Mouse (Mus musculus) cortical plate, adult 2 months (tissue): ENCODE measurements at regions not wholly inside any gene's neighbourhood (a gene's known extent, or its start where the extent isn't known, plus 50 kb on each side); places are given as distances from the start of the nearest gene placed in this dataset.

Source experiments
- H3K27ac ChIP-seq: fragments of 200-500 bp; 2 replicates; pipeline ENCODE4 v1.5.1; 2012; ENCODE audit warnings: low read length, control low read depth, inconsistent platforms; ENCODE audit not compliant: insufficient read depth
- H3K4me1 ChIP-seq: fragments of 200-500 bp; 2 replicates; pipeline ENCODE4 v1.6.1; 2011; ENCODE audit warnings: low read length; ENCODE audit not compliant: control insufficient read depth, insufficient read depth
- H3K4me3 ChIP-seq: fragments of 200-500 bp; 2 replicates; pipeline ENCODE4 v1.5.1; 2011; ENCODE audit warnings: mild to moderate bottlenecking, low read length, control low read depth; ENCODE audit not compliant: insufficient read depth
- CTCF ChIP-seq: fragments of 200-500 bp; IDR thresholded peaks from 2 replicates; pipeline ENCODE4 v1.5.1; 2011; ENCODE audit warnings: mild to moderate bottlenecking, control low read depth, low read length; ENCODE audit not compliant: insufficient read depth; ENCODE audit errors: extremely low read depth
- POLR2A ChIP-seq: fragments of 200-500 bp; IDR thresholded peaks from 2 replicates; pipeline ENCODE4 v1.6.1; 2011; ENCODE audit warnings: mild to moderate bottlenecking, low read length, control low read depth; ENCODE audit not compliant: insufficient read depth; ENCODE audit errors: extremely low read depth

- Histone ChIP-seq H3K27ac (no peak overlapping the region), H3K4me1 (no peaks in the 10 kb centered on the region), H3K4me3 (no peak overlapping the region)
- TF ChIP-seq CTCF (no peak), POLR2A (no peak)
Measured at GRCm38 (mm10) chr4:54128717-54129698, 303.2 kb downstream of the Tmem38b start.

- TF ChIP-seq POLR2A (no peak), CTCF (no peak)
- Histone ChIP-seq H3K27ac (no peak overlapping the region), H3K4me3 (no peak overlapping the region)
Measured at GRCm38 (mm10) chr4:54156146-54156545, 330.3 kb downstream of the Tmem38b start.

GRCm38 (mm10) chr4:54161337-54161993 is 335.6 kb downstream of the Tmem38b start:
- H3K4me3 ChIP-seq = no peak overlapping the region
- no peak overlapping the region for H3K27ac ChIP-seq
- TF ChIP-seq CTCF (no peak), POLR2A (no peak)
- no peaks in the 10 kb centered on the region for H3K4me1 ChIP-seq

More at GRCm38 (mm10) chr4:54156146-54156545, 330.3 kb downstream of the Tmem38b start:
- H3K4me1 ChIP-seq = no peaks in the 10 kb centered on the region

- no peak for TF ChIP-seq POLR2A
- TF ChIP-seq CTCF = no peak
- Histone ChIP-seq H3K4me3 (no peak overlapping the region), H3K4me1 (no peaks in the 10 kb centered on the region), H3K27ac (no peak overlapping the region)
Measured at GRCm38 (mm10) chr4:54162308-54162707, 336.5 kb downstream of the Tmem38b start.

GRCm38 (mm10) chr4:54170202-54170931 is 344.5 kb downstream of the Tmem38b start:
- Histone ChIP-seq H3K4me3 (no peak overlapping the region), H3K27ac (no peak overlapping the region), H3K4me1 (no peaks in the 10 kb centered on the region)
- no peak for TF ChIP-seq CTCF
- TF ChIP-seq POLR2A = no peak

DNA sequence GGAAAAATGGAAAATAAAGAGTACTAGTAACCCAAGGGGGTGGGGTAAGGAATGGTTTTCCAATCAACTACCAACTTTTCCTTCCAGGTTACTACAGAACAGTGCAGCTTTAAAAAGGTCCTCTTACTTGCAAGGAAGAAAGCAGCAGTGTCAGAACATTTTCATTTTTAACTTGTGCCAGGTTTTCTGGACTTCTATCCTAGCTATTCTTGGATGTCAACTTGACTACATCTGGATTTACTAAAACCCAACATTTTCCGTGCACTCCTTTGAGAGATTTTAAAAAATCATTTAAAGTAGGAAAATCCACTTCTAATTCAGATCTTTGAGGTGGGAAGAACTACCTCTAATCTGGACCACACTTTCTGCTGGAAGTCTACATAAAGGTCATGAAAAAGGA is 358.4 kb downstream of the Tmem38b start:
- TF ChIP-seq POLR2A = no peak
- no peak for TF ChIP-seq CTCF
- Histone ChIP-seq H3K27ac (no peak overlapping the region), H3K4me3 (no peak overlapping the region), H3K4me1 (no peaks in the 10 kb centered on the region)

GRCm38 (mm10) chr4:54195734-54196133 is 369.9 kb downstream of the Tmem38b start:
- Histone ChIP-seq H3K27ac (no peak overlapping the region), H3K4me1 (no peaks in the 10 kb centered on the region), H3K4me3 (no peak overlapping the region)
- TF ChIP-seq CTCF (no peak), POLR2A (no peak)

DNA sequence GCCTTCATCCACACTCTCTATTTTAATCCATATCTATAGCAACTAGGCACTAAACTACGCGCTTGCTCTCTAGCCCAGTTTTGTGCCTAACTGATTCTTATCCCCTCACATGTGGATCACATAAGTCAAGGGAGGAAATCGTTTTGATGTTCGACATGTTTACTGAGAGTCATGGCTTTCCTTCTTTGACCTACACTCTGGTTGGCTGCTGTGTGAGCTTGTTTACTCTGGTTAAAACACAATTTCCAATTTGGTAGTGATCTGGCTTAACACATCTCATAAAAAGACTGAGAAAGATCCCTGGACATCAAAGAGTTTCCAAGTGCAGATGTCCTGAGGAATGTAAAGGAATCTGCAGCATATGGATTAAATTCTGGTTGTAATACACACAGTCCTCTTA is 376.6 kb downstream of the Tmem38b start:
- Histone ChIP-seq H3K4me3 (no peak overlapping the region), H3K27ac (no peak overlapping the region), H3K4me1 (no peaks in the 10 kb centered on the region)
- TF ChIP-seq CTCF = no peak

DNA sequence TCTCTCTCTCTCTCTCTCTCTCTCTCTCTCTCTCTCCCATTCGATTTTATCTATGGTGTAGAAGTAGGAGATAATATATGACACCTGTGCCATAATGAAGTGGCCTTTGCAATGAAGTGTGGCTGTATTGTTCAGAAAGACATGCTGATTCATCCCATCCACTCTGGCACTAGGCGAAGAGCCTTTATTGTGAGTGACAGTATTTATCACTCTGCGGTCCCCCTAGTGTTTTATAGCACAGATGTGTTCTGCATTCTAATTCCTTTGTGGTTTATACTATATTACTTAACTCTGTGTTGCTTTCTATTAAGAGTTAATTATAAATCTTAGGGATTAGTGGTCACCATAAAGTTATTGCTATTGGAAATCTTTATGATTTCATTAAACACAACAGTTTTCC is 398.7 kb downstream of the Tmem38b start:
- TF ChIP-seq POLR2A = no peak
- TF ChIP-seq CTCF = no peak
- Histone ChIP-seq H3K4me3 (no peak overlapping the region), H3K4me1 (no peaks in the 10 kb centered on the region), H3K27ac (no peak overlapping the region)
